Mouse (Mus musculus): ENCODE measurements around the gene Tnni1. TPM values are rescaled to one million over a fixed set of nuclear protein-coding genes. Genes with fewer than 3 reads are reported as not detected.

The Tnni1 gene
- polyA plus RNA-seq, 1 experiment = 1.8 TPM

DNA sequence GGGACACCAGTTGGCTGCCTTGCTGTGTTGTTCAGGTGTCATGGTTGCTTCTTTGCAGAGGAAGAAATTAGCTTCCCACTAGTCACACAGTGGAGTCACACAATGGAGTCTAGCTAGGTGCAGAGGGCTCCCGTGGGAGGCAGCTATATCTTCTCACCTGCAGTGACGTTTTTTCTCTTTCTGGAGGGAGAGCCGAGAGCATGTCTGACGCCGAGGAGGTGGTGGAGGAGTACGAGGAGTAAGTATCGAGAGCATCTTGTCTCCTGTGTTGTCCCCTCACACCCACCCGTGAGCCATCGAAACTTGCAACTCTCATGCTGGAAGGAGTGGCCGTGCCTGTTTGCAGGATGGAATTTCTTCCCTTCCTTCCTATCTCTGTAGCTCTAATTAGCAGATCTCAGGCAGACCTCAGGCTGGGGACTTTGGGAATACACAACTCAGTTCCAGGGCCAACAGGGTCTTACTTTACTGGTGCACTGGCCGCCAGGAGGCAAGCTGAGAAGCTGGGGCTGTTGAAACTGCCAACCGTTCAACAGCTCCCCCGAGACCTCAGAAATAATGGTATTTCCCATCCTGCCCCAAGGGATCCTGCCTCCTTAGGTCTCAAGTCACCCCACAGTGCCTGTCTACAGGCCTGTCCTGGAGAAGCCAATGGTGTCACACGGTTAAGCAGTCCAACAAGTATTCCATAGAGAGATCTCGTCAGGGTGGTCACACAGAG, 61.6 kb downstream of the Tnni1 start:
- DNase-seq (ENCODE audit: low read depth) = no peak

DNA sequence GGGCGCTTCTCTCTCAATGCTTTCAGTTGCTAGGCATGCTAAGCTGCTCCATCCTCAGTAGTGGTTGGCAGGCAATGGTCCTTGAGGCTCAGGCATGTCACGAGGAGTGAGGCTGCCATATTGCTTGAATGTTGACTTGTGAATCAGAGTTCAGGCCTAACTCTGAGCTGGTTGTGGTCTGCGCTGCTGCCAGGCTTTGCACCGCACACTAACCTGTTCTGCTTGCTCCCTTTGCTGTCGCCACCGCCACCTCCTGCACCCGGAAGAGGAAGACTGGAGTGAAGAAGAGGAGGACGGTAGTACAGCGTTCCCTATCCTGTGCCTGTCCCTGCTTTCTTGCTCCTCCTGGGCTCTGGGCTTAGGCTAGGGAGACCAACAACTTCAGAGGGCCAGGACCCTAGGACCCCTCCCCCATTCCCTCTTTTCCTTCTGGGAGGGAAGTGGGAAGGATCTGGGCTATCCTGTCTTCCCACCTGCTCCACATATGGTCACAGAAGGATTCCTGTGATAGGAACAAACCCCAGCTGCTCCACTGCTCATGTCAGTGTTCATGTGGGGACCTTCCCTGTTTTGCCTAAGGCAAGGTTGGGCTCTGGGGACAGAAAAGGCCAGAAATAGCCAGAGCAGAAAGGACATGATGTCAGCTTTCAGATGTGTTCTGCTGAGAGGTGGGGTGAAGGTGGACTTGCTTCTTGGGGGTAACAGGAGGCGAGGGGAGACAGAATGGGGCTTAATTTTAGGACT, 64.5 kb downstream of the Tnni1 start:
- no peak for DNase-seq (ENCODE audit: low read depth)

DNA sequence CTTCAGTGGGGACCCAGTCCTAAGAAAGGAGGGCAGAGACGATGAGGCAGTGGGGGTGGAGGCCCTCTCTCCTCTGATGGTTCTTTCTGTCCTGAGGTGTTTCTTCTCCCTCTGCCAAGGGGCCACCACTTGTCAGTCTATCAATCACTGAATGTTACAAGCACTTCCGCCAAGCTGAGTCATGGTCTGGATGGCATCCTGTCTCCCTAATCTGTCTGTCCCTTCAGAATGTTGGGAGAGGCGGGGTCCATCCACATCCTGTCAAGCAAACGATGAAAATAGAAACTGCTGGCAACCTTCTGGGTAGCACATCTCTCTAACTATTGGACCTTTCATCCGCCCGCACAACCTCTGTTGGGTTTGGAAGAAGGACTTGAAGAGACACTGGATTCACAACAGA, 65.2 kb downstream of the Tnni1 start:
- DNase-seq (ENCODE audit: low read depth) = no peak

DNA sequence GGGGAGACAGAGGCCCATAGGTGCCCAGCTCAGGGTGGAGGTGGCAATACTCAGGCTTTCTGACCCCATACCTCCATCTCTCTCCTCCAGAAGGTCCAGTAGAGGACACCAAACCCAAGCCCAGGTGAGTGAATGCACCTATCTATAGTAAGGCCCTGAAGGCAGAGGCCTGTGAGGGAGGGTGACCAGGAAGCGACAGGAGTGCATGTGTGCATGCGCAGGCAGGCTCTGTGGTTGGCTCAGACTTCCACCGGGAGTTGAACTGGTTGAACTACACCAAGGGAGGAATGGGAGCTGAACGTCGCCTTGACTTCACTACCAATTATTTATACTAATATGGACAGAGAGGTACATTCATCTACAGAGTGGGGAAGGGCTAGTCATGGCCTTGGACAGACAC, 67.4 kb downstream of the Tnni1 start:
- DNase-seq (ENCODE audit: low read depth) = no peak

DNA sequence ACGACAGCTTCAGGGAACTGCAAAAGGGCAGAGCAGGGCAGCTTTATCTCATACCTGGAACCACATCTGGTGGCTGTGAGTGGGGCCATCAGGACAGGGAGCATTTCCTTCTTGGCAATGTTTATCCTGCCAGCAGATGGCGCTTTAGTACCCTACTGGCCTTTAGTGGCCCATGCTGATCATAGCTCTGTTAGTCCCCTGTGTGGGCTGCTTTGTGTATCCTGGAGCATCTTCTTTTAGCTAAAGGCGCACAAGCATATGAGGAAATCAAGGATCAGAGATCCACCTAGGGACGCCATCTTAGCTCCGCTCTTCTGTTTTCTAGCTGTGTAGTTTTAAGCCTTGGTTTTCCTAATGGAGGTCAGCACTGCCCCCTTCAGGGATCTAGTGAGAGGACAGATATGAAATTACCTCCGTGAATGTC, 67.9 kb downstream of the Tnni1 start:
- DNase-seq (ENCODE audit: low read depth) = no peak

DNA sequence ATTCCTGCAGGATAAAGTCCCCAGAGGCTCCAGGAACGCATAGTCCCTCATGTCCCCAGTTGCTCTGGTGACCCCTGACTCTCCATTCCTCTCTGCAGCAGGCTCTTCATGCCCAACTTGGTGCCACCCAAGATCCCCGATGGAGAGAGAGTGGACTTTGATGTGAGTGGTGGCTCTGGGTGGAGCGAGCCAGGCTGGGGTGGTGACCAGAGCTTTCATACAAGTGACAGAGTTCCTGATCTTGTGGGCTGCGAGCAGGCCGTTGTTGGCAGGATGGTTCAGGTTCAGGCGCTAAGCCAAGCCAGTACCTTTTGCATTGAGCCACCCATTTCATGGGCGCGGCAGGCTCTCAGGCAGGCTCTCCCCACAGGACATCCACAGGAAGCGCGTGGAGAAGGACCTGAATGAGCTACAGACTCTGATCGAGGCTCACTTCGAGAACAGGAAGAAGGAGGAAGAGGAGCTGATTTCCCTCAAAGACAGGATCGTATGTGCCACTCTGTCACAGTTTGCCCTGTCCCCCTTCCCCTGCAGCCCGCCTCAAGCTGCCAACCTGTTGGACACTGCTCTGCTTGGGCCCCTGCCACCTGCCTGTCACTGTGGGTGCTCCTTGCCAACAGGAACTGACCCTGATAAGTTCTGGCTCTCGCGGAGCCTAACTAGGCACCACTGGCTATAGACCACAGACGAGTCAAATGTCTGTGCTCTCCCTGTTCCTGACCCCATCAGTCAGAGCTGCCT, 68.5 kb downstream of the Tnni1 start:
- DNase-seq (ENCODE audit: low read depth) = no peak

DNA sequence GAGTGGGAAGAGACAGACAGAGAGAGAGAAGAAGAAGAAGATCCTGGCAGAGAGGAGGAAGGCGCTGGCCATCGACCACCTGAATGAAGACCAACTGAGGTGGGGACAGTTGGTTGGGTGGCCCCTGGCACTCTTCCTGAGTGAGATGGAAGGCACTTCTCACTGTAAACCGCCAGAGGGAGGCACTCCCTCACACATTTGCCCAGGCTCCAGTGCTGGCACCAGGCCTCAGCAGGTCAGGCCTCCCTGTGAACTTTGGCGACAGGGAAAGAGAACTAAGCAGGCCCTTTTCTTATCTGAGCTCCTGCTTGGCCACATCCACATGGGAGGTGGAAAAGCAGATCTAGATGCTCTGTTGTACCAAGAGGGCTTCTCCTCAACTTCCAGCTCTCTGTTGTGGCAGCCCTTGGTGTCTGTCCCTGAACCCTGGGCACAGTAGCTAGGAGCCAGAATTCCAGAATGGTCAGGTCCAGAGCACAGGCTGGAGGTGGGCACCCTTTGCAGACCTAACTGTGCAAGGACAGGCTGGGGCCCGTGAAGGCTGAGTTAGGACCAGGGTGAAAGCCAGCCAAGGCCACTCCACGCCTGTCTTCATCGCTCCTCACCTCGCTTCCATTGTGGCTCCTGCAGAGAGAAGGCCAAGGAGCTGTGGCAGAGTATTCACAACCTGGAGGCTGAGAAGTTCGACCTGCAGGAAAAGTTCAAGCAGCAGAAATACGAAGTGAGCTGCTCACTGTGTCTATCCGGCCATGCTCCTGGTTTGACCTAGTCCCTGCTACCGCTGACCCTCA, 71.7 kb downstream of the Tnni1 start:
- DNase-seq (ENCODE audit: low read depth) = no peak

DNA sequence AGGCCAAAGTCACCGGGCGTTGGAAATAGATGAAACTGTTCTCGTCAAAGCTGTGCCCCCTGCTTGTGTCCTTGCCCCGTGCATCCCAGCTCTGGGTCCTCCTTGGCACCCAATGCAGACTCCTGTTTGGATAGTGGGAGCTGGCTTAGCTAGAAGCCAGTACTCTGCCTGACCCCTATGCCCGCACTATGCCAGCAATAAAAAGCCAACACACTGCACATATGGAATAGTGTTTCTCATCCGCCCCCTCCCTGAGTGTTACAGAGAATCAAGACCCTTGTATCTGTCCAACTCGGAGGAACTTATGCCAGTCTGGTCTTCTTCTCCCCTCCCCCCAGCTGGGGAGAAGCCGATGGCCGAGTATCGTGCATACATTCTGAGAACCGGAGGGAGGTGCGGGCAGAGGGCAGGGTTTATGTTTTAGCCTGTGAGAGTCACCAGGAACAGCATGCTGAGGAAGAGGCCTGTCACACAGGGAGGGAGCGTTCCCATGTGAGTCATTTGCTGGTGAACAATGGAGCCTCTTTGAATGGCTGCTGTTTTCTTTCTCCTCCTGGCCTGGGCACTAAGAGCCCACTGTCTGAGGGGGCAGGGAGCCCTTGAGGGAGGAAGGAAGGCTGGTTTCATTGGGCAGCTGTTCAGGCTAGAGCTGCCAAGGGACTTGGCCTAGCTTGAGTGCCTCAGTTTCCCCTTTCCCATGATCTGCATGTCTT, 73.0 kb downstream of the Tnni1 start:
- DNase-seq (ENCODE audit: low read depth) = no peak

DNA sequence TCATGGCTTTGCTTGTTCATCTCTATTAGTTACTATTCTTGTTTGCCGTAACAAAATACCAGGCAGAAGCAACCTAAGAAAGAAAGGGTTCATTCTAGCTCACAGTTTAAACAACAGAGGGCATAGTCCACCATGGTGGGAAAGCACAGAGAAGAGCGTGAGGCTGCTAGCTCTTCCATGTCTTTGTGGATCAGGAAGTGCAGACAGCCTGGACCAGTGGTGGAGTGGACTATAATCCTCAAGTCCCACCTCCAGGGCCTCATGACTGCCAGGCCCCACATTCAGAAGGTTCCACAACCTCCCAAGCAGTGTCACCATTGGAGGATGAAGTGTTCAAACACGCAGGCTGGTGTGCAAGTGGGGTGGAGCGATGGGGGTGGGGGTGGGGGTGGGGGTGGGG, 74.0 kb downstream of the Tnni1 start:
- no peak for DNase-seq (ENCODE audit: low read depth)

DNA sequence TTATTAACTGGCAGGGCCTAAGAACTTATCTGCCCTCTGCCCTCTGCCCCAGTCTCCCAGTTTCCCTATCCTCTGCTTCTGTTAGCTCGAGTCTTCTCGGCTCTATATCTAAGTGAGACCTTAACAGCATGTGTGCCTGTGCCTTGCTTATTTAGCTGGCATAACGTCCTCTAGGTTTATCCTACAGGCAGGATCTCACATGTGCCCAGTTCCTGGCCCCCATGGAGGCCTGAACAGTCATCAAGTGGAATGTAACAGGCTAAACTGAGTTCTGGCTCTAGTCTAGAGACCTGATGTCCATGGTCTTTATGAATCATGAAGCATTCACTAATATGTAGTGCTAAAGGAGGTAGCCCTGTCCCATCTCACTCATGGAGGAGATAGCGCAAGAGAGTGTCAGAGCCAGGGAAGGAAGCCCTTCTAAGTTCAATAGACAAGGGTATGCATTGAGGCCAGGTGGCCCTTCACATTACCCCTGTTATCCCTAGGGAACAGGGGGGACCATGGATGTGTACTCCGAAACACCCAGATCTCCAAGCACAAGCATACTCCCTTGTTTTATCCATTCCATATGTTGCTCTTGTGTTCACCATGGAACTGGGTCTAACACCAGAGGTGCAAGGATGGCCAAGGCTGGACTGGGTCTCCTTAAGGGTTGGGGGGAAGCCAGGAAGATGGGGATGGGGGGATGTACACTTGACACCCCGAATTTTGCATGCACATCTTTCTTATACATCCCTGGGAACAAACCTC, 75.5 kb downstream of the Tnni1 start:
- DNase-seq (ENCODE audit: low read depth) = no peak

DNA sequence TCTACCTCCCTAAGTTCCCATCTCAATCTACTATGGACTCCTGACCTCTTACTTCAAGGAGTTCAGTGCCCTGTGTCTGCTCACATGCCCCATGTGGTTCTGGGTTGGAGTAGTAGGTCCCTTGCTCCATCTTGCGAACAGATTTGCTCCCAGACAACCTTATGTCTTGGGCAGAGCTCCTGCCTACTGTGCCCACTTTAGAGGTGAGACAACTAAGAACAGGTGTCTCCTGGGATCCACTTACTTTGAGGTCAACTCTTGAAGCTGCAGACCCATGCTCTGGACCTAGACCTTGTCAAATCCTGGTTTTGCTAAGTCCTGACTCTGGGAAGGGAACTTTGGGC, 76.1 kb downstream of the Tnni1 start:
- no peak for DNase-seq (ENCODE audit: low read depth)

DNA sequence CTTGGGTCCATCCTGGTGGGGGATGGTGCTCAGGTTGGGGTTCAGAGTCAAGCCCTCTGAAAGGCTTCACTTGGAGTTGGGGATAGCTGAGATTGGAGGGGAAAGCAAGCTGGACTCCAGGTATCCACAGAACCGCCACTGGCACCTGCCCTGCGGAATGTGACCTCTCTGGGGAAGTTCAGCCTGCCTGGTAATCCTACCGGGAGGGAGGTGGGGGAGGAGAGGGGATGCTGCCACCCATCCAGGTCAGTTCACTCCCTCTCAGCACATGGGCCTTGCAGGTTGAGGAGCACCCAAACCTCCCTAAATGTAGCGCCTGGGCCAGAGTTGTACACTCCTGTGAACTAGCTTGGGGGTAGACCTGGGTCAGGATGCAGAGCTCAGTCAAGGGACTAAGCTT, 76.8 kb downstream of the Tnni1 start:
- DNase-seq (ENCODE audit: low read depth) = no peak

DNA sequence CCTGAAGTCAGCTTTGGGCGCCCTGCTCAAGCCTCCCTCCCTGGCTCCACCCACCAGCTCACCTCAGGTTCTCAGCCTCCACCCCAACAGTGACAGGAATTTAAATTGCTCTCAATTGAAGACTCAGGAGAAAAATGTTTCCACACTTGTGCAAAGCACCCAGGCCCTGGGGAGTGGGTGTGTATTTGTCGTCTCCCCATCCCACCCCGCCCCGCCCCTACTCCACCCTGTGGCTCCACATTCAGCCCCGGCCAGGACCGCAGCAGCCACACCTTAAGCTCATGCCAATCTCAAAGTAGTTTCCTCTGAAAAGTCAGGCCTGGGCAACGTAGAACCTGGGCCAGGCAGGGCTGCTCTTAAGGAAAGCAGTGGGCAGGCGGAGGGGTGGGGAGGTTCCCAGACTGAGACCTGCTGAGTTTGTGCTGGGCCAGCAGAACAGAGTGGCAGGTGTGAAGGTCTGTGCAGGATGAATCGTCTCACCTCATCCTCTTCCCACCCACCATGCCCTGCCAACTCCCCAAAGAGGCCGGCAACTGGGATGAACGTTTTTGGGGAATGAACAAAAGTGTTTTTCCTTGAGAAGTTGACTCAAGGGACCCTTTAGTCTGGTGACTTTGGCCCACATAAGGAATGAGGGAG, 78.0 kb downstream of the Tnni1 start:
- DNase-seq (ENCODE audit: low read depth) = no peak

DNA sequence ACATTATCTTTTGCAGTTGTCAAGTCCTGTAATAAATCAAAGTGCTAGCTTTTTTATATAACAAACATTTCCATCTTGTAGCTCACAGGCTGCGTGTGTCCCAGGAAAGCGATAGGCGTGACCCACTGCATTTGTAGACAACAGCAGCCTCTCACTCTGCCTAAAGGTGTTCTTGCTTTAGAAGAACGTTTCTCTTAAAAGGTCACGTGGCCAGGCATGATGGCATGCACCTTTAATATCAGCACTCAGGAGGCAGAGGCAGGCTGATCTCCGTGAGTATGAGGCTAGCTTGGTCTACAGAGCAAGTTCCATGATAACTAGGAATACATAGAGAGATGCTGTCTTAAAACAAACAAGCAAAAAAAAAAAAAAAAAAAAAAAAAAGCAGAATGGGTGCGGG, 79.3 kb downstream of the Tnni1 start:
- DNase-seq (ENCODE audit: low read depth) = no peak

Other genes with a start within 250 kb of the Tnni1 start
- gene Nav1, start 172.1 kb upstream of the Tnni1 start, polyA plus RNA-seq (2012; rRNA removed) = 18.0 and 27.4 TPM in 2 replicates
- 342 and 472 TPM in 2 replicates for gene Csrp1, start 59.4 kb upstream of the Tnni1 start, polyA plus RNA-seq (2012; rRNA removed)
- 150 and 254 TPM in 2 replicates for gene Phlda3, start 13.3 kb upstream of the Tnni1 start, polyA plus RNA-seq (2012; rRNA removed)
- 41.3 and 42.6 TPM in 2 replicates for gene Lad1, start 39.2 kb downstream of the Tnni1 start, polyA plus RNA-seq (2012; rRNA removed)
- 6.8 and 11.6 TPM in 2 replicates for gene Tnnt2, start 56.9 kb downstream of the Tnni1 start, polyA plus RNA-seq (2012; rRNA removed)
- 2.5 and 3.8 TPM in 2 replicates for gene Pkp1, start 139.8 kb downstream of the Tnni1 start, polyA plus RNA-seq (2012; rRNA removed)
- 0.47 and 0.61 TPM in 2 replicates for gene Igfn1, start 226.9 kb downstream of the Tnni1 start, polyA plus RNA-seq (2012; rRNA removed)
- 89.9 and 107 TPM in 2 replicates for gene Tmem9, start 228.7 kb downstream of the Tnni1 start, polyA plus RNA-seq (2012; rRNA removed)